Mouse (Mus musculus) stomach, postnatal 0 days (tissue): ENCODE measurements at regions not wholly inside any gene's neighbourhood (a gene's known extent, or its start where the extent isn't known, plus 50 kb on each side); places are given as distances from the start of the nearest gene placed in this dataset.

Experiments
- ATAC-seq: fragments of 200-750 bp; cut with Nextera tagmentation; 2 replicates; pipeline ENCODE4 v1.8.0; 2017; ENCODE audit not compliant: low FRiP score, low TSS enrichment
- DNase-seq: peaks from one replicate; pipeline ENCODE4 v3.0.0-alpha.2; 2016; ENCODE audit warnings: low spot score
- H3K27ac ChIP-seq: fragments of 300-500 bp; sonication (generic); replicated peaks from 2 replicates; pipeline ENCODE4 v1.5.1; 2014; ENCODE audit warnings: mild to moderate bottlenecking, control low read depth
- H3K27me3 ChIP-seq: fragments of 300-500 bp; sonication (generic); 2 replicates; pipeline ENCODE4 v1.6.1; 2014; ENCODE audit warnings: low read length; ENCODE audit not compliant: control insufficient read depth, insufficient read depth
- H3K36me3 ChIP-seq: fragments of 300-500 bp; sonication (generic); 2 replicates; pipeline ENCODE4 v1.6.1; 2014; ENCODE audit warnings: low read length, mixed read lengths; ENCODE audit not compliant: control insufficient read depth, insufficient read depth
- H3K4me1 ChIP-seq: fragments of 300-500 bp; sonication (generic); replicated peaks from 2 replicates; pipeline ENCODE4 v1.6.1; 2014; ENCODE audit warnings: antibody characterized with exemption; ENCODE audit not compliant: control insufficient read depth, insufficient read depth
- H3K4me2 ChIP-seq: fragments of 300-500 bp; sonication (generic); replicated peaks from 2 replicates; pipeline ENCODE4 v1.6.1; 2014; ENCODE audit warnings: low read depth, mild to moderate bottlenecking, control low read depth, moderate library complexity
- H3K4me3 ChIP-seq: fragments of 300-500 bp; sonication (generic); 2 replicates; pipeline ENCODE4 v1.5.1; 2014; ENCODE audit warnings: low read depth, low read length, control low read depth
- H3K9ac ChIP-seq: fragments of 300-500 bp; sonication (generic); 2 replicates; pipeline ENCODE4 v1.6.1; 2014; ENCODE audit warnings: mild to moderate bottlenecking, low read length, control low read depth, mixed read lengths
- H3K9me3 ChIP-seq: fragments of 300-500 bp; sonication (generic); 2 replicates; pipeline ENCODE4 v1.6.1; 2016; ENCODE audit warnings: low read length; ENCODE audit not compliant: control insufficient read depth
- CTCF ChIP-seq: IDR thresholded peaks from 2 replicates; pipeline ENCODE4 v1.5.1; 2016; ENCODE audit warnings: antibody characterized with exemption, low read depth, mild to moderate bottlenecking, moderate library complexity
- EP300 ChIP-seq: optimal IDR thresholded peaks from 2 replicates; pipeline ENCODE3; 2016; ENCODE audit warnings: antibody characterized with exemption
- WGBS: fragments of 180-500 bp; shearing (Covaris S2); extraction: QIAGEN DNeasy Blood & Tissue Kit; methylation state at CpG from one replicate; pipeline ENCODE4 v1.1.7; 2014; 5-methylcytosine and 5-hydroxymethylcytosine counted together

DNA sequence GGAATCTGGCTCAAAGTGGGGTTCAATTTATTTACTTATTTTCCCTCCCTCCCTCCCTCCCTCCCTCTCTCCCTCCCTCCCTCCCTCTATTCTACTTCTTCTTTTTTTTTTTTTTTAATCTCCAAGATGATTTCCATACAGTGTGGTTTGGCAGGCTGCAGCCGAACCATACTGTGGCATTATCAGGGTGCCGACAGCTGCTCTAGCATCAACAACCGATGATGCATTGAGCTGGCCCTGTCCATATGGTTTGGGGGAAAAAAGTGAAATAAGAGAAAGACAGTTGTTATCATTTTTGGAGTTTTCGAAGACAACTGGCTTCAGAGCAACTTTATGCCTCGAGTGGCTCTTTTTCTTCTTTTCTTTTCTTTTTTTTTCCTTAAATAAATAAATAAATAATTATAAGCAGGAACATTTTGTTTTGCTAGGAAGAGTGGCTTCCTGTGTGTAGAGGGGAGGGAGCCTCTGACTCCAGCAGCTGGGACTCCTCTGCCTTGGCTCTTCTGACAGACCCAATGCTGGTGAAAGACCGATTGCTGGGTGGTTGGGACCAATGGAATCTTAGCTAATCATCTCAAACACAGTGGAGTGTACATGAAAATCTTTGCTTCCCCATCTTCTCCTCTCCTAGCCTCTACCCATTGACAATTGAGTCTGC lies 190.1 kb upstream of the Maf start:
- Histone ChIP-seq H3K27ac (no peak overlapping the region), H3K36me3 (no peaks in the 10 kb centered on the region), H3K4me2 (no peak overlapping the region), H3K4me3 (no peak overlapping the region), H3K4me1 (no peaks in the 10 kb centered on the region), H3K9ac (no peak overlapping the region), H3K27me3 (no peaks in the 10 kb centered on the region), H3K9me3 (no peaks in the 10 kb centered on the region)
- DNase-seq (no peak), ATAC-seq (peak; percentile 54; the same call in 1 of the 2 replicates)
- WGBS = 55% methylated on average over 6 of the region's 6 CpGs
- TF ChIP-seq CTCF (no peak), EP300 (no peak)

DNA sequence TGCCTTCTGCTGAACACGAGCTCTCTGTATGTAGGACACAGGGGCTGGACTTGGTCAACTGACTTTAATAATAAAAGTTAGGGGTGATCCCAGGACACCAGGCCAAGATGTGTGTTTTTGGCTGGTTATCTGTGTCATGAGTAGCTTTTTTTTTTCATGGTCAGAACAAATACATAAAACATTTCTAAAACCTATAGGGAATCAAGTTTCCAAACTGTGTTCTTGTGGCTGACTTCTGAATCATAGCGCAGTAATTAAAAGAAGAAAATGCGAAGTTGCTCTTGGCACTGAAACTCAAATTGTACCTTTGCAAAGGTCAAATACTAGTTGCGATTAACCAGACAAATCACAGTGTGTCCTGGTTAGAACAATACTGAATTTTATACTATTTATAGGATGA lies 189.5 kb upstream of the Maf start:
- no peak overlapping the region for H3K9ac ChIP-seq
- no peaks in the 10 kb centered on the region for H3K9me3 ChIP-seq
- no peak overlapping the region for H3K4me3 ChIP-seq
- no peak for ATAC-seq
- 64% methylated on average over 4 of the region's 4 CpGs for WGBS
- no peaks in the 10 kb centered on the region for H3K4me1 ChIP-seq
- DNase-seq = no peak
- no peak overlapping the region for H3K27ac ChIP-seq
- no peaks in the 10 kb centered on the region for H3K27me3 ChIP-seq
- no peak overlapping the region for H3K4me2 ChIP-seq
- TF ChIP-seq EP300 (no peak), CTCF (no peak)
- no peaks in the 10 kb centered on the region for H3K36me3 ChIP-seq

DNA sequence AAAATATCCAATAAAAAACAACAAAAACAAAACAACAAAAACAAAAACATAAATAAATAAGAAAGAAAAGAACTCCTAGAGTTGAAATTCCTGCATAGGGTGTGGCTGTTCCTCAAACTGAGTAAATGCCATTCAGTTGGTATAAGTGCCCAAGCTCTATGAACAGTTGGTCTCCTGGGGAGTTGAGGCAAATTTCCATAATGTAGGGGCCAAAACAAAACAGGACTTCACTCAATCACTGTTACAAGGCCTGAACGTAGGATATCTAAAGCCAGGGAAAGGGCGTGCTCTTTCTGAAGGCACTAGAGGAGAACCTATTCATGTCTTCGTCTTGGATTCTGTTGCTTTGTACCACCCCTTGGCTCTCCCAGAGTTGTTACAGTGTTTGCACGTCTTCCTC lies 188.5 kb upstream of the Maf start:
- H3K9ac ChIP-seq = no peak overlapping the region
- WGBS = 76% methylated on average over 4 of the region's 4 CpGs
- no peaks in the 10 kb centered on the region for H3K4me1 ChIP-seq
- no peaks in the 10 kb centered on the region for H3K36me3 ChIP-seq
- no peak for ATAC-seq
- TF ChIP-seq EP300 (no peak), CTCF (no peak)
- H3K27me3 ChIP-seq = no peaks in the 10 kb centered on the region
- no peak overlapping the region for H3K4me2 ChIP-seq
- no peak for DNase-seq
- no peak overlapping the region for H3K4me3 ChIP-seq
- no peaks in the 10 kb centered on the region for H3K9me3 ChIP-seq
- no peak overlapping the region for H3K27ac ChIP-seq

DNA sequence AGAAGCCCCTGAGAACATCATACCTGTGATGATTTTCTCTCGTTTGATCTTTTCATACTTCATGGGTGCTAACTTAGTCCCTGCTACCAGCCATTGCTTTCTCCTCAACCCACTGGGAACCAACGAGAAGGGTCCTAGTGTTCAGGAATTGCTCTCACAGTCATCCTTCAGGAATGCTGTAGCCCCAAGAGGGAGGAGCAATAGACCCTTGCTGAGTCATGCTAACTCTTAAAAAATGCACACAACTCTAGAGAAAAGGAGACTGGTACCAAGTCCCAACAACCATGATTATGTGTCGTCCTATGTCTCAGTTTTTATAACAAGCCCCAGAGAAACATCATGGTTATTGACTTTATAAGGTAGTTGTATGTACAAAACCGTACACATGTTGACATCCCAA lies 180.7 kb upstream of the Maf start:
- WGBS = 83% methylated on average over 4 of the region's 4 CpGs
- DNase-seq = no peak
- Histone ChIP-seq H3K4me1 (no peaks in the 10 kb centered on the region), H3K27me3 (no peaks in the 10 kb centered on the region), H3K9ac (no peak overlapping the region), H3K4me2 (no peak overlapping the region), H3K36me3 (no peaks in the 10 kb centered on the region), H3K27ac (no peak overlapping the region), H3K9me3 (no peaks in the 10 kb centered on the region), H3K4me3 (no peak overlapping the region)
- no peak for ATAC-seq
- TF ChIP-seq CTCF (no peak), EP300 (no peak)

DNA sequence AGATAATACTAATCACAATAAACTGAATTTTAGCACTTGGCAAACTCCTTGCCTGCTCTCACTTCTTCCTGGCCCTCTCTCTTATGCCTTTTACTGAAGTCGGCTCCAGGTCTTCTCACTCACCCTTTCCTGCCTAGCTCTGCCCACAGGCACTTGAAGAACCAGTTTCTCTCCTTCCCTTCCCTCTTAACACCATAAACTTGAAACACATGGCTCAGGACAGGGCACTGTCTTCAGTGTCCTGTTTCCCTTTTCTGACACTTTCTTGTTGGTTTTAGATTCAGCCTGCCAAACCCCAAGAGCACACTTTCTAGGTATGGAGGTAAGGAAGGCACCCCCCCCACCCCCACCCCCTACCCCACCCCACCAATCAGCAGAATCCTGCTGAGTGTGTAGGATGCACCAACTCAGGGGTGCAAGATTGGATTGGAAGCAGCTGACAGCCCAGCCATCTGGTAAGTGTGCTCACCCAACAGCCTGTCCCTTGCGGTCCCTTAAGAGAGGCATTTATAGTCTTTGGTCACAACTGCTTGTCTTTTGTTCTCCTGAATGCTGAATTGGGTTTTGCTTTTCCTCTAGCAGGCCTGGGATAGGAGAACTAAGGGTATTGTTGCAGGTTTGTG lies 177.6 kb upstream of the Maf start:
- no peaks in the 10 kb centered on the region for H3K36me3 ChIP-seq
- H3K27ac ChIP-seq = no peak overlapping the region
- no peak overlapping the region for H3K4me2 ChIP-seq
- H3K4me1 ChIP-seq = no peaks in the 10 kb centered on the region
- DNase-seq (peak; percentile 19), ATAC-seq (peak; percentile 45; the same call in 1 of the 2 replicates)
- WGBS = 57% methylated on average over 2 of the region's 2 CpGs
- no peaks in the 10 kb centered on the region for H3K27me3 ChIP-seq
- no peak overlapping the region for H3K9ac ChIP-seq
- H3K4me3 ChIP-seq = no peak overlapping the region
- no peaks in the 10 kb centered on the region for H3K9me3 ChIP-seq
- TF ChIP-seq EP300 (no peak), CTCF (no peak)

DNA sequence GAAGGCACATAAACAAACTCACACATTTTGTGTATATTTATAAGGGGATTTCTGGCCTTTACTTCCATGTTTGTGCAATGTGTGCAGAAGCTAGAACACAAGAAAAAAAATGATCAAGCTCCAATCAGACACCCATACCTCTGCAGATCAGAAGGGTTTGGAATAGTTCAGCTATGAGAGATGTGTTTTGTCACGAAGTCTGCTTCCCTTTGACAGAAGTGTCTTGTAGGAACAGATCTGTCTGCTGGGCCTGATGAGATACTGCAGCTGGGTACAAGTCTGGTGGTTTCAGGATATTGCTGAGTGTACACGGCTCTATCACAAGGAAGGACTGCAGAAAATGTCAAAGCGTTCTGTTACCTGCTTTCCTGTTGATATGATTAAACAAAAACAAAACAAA lies 176.2 kb upstream of the Maf start:
- Histone ChIP-seq H3K4me2 (no peak overlapping the region), H3K27me3 (no peaks in the 10 kb centered on the region), H3K9me3 (no peaks in the 10 kb centered on the region), H3K27ac (no peak overlapping the region), H3K36me3 (no peaks in the 10 kb centered on the region), H3K9ac (no peak overlapping the region), H3K4me1 (no peaks in the 10 kb centered on the region), H3K4me3 (no peak overlapping the region)
- TF ChIP-seq EP300 (no peak), CTCF (no peak)
- DNase-seq = no peak
- WGBS = 32% methylated on average over 3 of the region's 3 CpGs
- no peak for ATAC-seq
